Mouse (Mus musculus): Measurements from ENCODE around the gene Lrrc51.

Lrrc51 gene

DNA sequence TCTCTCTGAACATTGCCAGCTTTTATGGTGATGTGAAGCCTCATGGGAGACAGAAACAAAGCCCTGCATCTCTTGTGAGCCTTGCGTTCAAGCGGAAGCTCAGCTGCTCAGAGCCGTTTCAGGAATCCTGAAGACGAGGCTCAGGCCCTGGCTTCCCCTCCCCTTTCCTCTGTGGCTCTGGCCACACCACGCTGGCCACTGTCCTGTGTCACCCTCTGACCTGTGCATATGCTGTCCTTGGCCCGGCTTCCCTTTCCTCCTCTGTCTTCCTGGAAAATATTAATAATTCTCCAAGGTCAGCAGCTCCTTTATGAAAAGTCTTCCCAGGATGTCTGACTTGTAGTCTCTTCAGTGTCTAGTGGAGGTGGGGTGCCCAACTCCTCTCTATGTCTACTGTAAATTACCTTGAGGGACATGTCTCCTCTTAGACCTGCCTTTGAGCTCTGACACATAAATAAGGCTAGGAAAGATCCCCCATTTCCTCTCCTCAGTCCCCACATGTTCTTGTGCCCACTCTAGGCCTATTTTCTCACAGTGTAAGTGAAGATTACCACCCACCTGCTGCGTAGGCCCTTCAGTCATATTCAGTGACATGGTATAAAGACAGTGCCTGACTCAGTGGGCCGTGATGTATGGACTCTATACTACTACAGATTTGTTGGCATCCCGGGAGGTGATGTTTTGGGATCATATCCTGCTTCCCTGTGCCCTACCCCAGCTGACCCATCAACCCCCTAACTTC lies 51.1 kb downstream of the Lrrc51 start:
- DNase-seq, result no peak

DNA sequence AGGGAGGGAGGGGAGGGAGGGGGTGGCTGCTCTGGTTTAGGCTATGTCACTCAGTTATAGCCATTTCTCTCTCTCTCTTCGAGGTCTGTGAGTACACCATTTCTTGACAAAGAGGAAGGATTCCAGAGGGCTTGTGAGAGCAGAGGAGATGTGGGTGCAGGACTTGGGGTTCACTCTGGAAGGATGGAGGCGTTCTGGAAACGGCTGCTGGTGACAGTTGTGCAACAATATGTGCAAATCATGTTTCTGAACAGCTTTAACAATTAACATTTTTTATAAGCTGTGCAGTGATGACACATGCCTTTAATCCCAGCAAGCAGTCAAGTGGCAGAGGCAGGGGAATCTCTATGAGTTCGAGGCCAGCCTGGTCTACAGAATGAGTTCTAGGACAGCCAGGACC lies 52.8 kb downstream of the Lrrc51 start:
- no peak for DNase-seq

DNA sequence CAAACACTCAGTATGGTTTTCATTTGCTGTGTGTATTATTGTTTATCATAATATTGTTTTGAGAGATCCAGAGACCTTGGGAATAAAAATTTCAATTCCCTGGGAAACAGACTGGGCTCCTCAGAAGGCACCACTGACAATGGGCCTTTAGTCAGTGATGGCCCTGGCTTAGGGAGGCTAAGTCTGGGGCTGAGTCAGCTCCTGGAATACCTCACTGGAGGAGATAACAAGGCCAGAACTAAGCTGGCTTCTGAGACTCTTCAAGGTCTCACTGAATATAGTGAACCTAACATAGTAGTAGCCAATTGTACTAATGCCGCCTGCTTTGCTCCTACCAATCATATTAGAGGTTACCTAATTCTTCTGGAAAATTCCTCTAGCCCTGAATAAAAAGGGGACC lies 57.7 kb downstream of the Lrrc51 start:
- DNase-seq, result no peak

DNA sequence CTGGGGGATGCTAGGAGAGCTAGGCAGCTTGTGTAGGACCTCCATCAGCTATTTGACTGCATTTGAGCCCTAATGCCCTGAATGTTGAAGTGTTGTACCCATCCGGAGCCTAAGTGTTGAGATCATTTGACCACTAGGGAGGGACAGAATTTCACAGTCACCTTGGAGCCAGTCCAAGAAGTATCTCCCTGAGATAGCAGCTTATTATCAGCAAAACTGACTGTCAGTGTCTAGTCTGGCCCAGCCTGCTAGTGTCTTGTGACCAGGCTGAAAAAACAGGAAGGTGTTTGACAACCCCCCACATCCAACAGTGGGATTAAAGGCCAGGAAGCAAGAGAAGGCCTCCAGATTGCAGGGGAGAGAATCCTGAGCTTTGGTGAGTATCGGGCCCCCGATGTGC lies 62.4 kb downstream of the Lrrc51 start:
- DNase-seq, result no peak

DNA sequence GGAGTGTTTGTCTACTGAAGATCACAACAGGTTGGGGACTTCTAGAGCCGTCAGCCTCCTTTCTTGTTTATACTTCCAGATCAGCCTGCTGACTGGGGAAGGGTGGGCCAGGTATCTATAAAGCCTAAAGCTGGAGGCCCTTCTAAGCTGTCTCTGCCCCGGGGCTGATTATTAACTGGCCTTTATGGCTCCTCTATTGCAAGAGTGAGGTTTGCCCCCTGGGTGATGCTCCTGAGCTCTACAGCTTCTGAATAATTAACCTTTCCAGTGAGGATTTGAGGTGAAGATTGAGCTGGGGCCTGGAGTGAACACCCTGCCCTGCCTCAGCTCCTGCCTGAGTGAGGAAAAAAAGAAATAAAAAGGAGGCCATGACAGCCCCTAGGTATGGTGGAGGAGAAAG lies 63.1 kb downstream of the Lrrc51 start, which contains the start of gene Folr1:
TSS of gene Folr1 (minus strand) at position 160 of the 400 bp plus-strand sequence.
- DNase-seq, result no peak

DNA sequence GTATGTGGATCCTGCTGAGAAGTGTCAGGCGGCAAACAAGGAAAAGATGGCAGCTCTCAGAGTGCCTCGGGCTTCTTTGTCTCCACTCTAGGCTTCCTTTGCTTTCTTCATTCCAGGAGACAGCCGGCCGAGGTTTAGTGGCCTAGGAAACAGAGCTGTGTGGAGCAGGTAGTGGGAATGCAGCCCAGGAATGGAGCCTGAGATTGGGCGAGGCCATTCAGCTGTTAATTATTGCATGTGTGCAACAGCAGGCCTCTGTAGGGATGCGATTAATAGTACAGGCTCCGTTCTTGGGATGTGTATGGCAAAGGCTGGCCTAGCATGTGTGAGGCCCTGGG lies 64.6 kb downstream of the Lrrc51 start:
- no peak for DNase-seq

DNA sequence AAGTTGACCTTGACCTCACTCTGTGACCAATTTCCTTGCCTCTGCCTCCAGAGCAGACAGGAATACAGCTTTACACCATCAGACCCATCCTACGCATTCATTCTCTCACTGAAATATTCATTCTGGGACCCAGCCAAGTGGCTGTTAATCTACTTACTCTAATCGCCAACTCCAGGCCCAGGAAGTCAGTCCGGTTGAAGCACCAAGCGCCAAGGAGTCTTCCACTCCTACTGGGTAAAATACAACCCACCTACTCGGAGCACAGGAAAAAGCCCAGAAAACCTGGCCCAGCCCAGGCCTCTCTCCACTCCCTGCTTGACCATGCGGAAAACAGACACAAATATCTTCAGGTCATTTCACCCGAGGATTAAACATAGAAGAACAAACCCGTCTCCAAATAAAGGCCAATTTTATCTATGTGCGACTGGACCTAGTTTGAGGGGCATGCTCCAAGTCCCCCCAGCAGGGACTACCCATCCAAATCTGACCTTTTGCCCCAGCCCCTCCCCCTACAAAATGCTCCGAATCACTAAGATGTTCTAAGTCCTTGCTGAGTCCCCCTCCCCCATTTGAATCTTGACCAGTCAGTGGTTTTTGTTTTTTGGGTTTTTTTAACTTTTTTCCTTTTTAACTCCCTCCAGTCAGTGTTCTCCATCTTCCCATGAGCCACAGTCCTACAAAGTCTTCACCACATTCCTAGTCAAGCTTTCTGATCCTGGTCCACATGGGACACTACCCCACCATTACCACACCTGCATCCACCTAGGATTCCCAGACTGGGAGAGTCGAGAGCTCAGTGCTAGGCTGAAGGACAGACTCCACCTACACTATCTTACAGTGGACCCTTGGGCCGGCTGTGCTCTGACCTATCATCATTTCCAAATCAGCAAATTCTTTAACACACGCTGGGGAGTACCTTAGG lies 65.2 kb downstream of the Lrrc51 start:
- no peak for DNase-seq

DNA sequence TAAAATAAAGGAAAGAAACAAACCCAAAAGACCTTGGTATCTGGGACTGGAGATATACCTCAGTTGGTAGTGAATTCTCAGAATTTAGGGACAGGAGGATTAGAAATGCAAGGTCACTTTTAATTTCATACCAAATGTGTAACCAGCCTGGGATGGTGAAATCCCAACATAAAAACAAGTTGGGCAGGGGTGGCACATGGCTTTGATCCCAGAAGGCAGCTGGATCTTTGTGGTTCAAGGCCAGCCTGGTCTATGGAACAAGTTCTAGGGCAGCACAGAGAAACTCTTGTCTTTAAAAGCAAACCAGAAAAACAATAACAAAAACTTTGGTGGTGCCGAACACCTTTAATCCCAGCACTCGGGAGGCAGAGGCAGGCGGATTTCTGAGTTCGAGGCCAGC lies 66.2 kb downstream of the Lrrc51 start:
- no peak for DNase-seq

DNA sequence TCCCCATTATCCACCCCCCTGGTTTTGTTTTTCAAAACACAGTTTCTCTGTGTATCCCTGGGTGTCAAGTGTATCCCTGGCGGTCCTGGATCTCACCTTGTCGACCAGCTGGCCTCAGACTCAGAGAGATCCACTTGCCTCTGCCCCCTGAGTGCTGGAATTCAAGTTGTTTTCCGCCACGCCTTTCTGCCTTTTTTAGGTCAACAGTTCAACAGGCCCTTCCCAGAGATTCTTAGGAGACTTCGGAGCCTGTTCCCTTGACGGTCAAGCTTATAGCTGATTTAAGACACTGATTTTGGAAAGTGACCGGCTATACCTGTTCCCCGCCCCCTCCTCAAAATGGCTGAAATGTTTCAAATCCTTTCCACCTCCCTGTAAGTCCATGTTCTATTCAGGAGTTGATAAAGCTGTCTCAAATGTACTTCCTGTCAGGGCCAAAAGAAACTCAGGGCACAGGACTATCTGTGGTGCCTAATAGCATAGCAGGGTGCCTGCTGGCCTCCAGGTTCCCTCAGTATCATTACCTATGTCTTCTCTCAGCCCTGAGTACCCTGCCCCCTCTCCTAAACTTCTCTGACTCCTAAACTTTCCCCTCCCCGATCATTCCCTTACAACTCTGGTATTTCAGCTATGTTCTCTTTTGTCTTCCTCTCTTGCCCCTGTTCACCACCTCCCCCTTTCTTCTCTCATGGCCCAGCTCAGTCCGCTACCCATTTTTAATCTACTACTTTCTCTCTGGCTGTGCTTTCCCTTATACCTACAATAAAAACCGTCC lies 67.0 kb downstream of the Lrrc51 start:
- no peak for DNase-seq

DNA sequence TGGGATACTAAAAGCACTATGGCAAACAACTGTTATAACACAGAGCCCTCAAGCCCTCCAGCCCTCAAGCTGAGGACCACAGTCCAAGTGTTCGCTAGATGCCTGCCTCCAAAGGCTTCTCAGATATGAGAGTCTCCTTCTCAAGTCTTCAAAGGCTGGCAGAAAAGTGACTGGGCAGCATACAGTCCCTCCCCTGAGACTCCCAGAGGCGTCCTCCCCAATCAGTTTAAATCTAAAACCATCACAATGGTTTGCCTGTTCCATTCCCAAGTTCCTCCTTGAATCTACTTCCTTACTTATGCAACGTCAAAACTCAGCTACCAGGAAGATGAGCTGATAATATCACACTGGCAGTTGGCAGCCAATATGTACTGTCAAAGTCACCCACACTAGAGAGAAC lies 70.3 kb downstream of the Lrrc51 start, which contains the start of gene Anapc15:
TSS of gene Anapc15 (plus strand) at position 301 of the 400 bp plus-strand sequence.
- DNase-seq, result no peak
